Mouse (Mus musculus) E14TG2a.4 (cell line): ENCODE data around the gene Gm43517.

Source experiments
- CTCF ChIP-seq: conservative IDR thresholded peaks from 2 replicates; pipeline ENCODE4 v1.5.1; 2014; ENCODE audit warnings: low read length
- NANOG ChIP-seq: IDR thresholded peaks from 2 replicates; pipeline ENCODE4 v1.6.1; 2014; ENCODE audit warnings: borderline replicate concordance, low read length, mixed read lengths

- TF ChIP-seq CTCF (no peak), NANOG (no peak)
Observed at GRCm38 (mm10) chr12:49409833-49410232, 24.9 kb downstream of the Gm43517 start.
